Mouse (Mus musculus) testis, adult 2 months (tissue): Measurements from ENCODE around the gene Bdkrb2. TPM values are rescaled to one million over a fixed set of nuclear protein-coding genes. Genes with fewer than 3 reads are reported as not detected.

ENCODE experiments used
- H3K27ac ChIP-seq: fragments of 200-500 bp; 2 replicates; pipeline ENCODE4 v1.5.1; 2012; ENCODE audit warnings: low read depth, low read length; ENCODE audit not compliant: control insufficient read depth, insufficient read depth
- H3K27me3 ChIP-seq: fragments of 200-500 bp; 2 replicates; pipeline ENCODE4 v1.6.1; 2012; ENCODE audit warnings: mild to moderate bottlenecking, low read length, moderate library complexity; ENCODE audit not compliant: control insufficient read depth, insufficient read depth
- H3K36me3 ChIP-seq: fragments of 200-500 bp; 2 replicates; pipeline ENCODE4 v1.6.1; 2012; ENCODE audit warnings: mild to moderate bottlenecking, low read length; ENCODE audit not compliant: control insufficient read depth, insufficient read depth
- H3K4me1 ChIP-seq: fragments of 200-500 bp; 2 replicates; pipeline ENCODE4 v1.6.1; 2012; ENCODE audit warnings: low read length; ENCODE audit not compliant: control insufficient read depth, insufficient read depth
- H3K4me3 ChIP-seq: fragments of 200-500 bp; 2 replicates; pipeline ENCODE4 v1.5.1; 2012; ENCODE audit warnings: low read depth, mild to moderate bottlenecking, low read length, moderate library complexity, mixed read lengths; ENCODE audit not compliant: control insufficient read depth
- CTCF ChIP-seq: fragments of 200-500 bp; IDR thresholded peaks from 2 replicates; pipeline ENCODE4 v1.5.1; 2012; ENCODE audit warnings: low read depth, mild to moderate bottlenecking, inconsistent platforms, low read length, moderate library complexity; ENCODE audit not compliant: control insufficient read depth, insufficient read depth, insufficient replicate concordance
- POLR2A ChIP-seq: fragments of 200-500 bp; IDR thresholded peaks from 2 replicates; pipeline ENCODE4 v1.6.1; 2012; ENCODE audit warnings: low read depth, mild to moderate bottlenecking, inconsistent platforms, low read length, moderate library complexity; ENCODE audit not compliant: control insufficient read depth
- polyA plus RNA-seq: library from polyadenylated mRNA; depleted of rRNA; stranded (reverse); fragments of >200 nt; gene quantifications from 2 replicates; pipeline ENCODE4 v1.2.3, GENCODE M21; 2012

The Bdkrb2 gene
- polyA plus RNA-seq, 1 experiment = 0.62 TPM

DNA sequence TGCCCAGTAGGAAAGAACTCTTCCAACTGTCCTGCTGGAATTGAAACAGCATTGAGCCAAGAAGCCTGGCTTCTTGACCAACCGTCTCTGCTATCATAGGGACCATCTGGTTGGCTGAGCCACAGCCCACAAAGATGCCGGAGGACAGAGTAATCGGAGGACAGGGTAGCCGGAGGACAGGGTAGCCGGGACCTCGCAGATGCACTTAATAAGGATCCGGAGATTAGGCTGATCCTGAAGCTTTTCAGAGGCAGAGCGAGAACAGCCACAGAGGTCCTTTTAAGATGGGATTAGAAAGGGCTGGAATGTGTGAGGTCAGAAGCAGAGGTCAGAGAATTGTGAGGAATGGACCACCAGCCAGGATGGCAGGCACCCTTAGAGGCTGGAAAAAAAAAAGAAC, 42.2 kb downstream of the Bdkrb2 start:
- Histone ChIP-seq H3K27ac (no peak overlapping the region), H3K4me3 (no peak overlapping the region), H3K36me3 (no peaks in the 10 kb centered on the region), H3K4me1 (no peaks in the 10 kb centered on the region), H3K27me3 (no peaks in the 10 kb centered on the region)
- TF ChIP-seq POLR2A (no peak), CTCF (no peak)

DNA sequence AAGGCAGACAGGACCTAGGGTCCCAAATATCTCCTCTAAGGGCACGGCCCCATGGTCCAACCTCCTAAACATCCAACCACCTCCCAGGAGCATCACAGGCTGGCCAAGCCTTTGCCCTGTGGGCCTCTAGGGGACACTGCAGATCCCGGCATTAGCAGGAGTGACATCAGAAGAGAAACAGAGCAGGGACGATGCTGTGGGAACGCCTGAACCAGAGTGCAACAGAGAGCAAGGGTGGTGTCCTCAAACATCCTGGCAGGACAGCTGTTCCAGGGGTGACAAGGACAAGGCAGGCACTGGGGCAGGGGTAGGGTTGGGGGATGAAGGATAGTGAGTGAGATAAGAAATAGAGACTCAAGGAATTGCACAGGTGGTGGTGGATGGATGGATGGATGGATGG, 43.9 kb downstream of the Bdkrb2 start:
- Histone ChIP-seq H3K27ac (no peak overlapping the region), H3K36me3 (no peaks in the 10 kb centered on the region), H3K27me3 (no peaks in the 10 kb centered on the region), H3K4me3 (no peak overlapping the region), H3K4me1 (no peaks in the 10 kb centered on the region)
- TF ChIP-seq POLR2A (no peak), CTCF (no peak)

DNA sequence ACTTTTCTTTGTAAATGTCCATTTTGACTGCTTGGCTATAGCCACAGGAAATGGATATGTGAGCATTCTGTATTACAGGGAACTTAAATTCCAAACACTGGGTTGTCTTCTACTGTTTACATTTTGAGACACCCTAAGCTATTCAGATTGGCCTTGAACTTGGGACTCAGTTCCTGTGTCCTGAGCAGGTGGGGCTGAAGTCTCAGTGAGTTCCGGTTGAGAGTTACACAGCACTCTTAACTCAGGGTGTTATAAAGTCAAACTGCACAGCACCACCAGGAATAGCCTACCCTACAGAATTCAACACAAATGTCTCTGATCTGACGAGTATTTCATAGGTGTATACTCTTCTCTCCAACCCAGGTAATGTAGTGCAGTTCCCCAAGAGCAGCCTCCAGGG, 48.0 kb downstream of the Bdkrb2 start:
- Histone ChIP-seq H3K36me3 (no peaks in the 10 kb centered on the region), H3K27ac (no peak overlapping the region), H3K4me1 (no peaks in the 10 kb centered on the region), H3K4me3 (no peak overlapping the region), H3K27me3 (no peaks in the 10 kb centered on the region)
- TF ChIP-seq POLR2A (no peak), CTCF (no peak)

DNA sequence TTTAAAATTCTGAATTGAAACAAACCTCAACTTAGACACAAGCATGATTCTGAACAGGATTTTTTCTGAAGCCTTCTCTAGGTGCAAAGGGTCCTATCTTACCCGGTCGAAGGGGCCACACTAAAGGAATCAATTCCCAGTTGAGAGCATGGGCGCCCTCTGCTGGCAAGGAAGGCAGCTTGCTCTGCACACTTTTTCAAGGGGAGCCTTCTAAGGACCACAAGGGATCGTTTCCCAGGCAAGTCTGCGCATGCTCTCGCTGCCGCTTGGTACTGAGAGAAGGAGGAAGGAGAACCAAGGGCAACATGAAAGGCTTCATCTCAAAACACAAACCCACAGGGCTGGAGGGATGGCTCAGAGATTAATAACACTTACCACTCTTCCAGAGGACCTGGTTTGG, 48.7 kb downstream of the Bdkrb2 start:
- no peaks in the 10 kb centered on the region for H3K4me1 ChIP-seq
- no peak overlapping the region for H3K4me3 ChIP-seq
- TF ChIP-seq POLR2A (no peak), CTCF (peak; percentile 63; the same call in 1 of the 2 replicates)
- no peak overlapping the region for H3K27ac ChIP-seq
- no peaks in the 10 kb centered on the region for H3K36me3 ChIP-seq
- no peaks in the 10 kb centered on the region for H3K27me3 ChIP-seq

DNA sequence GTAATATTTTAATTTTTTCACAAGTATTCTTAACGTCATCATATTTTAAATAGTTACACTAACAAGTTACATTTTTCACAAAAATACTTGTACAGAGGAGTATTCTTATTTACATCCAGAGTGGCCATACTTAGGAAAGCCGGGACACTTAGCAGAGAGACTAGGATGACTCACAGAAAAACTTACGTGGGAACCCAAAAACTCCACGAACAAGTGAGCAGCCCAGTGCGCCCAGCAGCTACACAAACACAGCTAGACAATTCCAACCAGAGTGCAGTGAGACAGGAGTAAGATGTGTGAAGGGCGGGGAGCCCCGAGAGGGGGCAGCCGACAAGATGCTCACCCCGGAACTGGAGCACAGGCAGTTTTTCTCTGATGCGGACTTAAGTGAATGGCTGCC, 50.5 kb downstream of the Bdkrb2 start:
- Histone ChIP-seq H3K4me1 (no peaks in the 10 kb centered on the region), H3K4me3 (no peak overlapping the region), H3K27me3 (no peaks in the 10 kb centered on the region), H3K36me3 (no peaks in the 10 kb centered on the region; the same call in 1 of the 2 replicates), H3K27ac (no peak overlapping the region)
- TF ChIP-seq CTCF (no peak), POLR2A (no peak)

DNA sequence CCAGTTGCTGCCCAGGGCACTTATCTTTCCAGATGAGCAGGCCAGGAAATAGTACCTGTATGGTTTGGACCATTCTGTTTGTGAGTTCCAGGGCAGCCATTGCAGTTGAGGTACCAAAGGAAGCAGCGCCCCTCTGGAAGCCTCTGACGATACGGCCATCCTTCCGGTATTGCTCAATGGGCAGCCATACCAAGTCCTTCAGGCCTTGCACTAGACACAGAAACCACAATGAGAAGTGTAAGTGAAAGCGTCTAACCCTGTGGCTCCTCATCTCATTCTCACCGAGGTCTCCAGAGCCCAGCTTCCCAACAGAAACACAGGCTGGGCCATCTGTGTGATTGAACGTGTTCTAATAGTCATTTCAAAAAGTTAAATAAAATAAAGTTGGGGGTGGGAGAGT, 59.0 kb downstream of the Bdkrb2 start:
- Histone ChIP-seq H3K4me3 (no peak overlapping the region), H3K27ac (no peak overlapping the region), H3K4me1 (no peaks in the 10 kb centered on the region), H3K27me3 (no peaks in the 10 kb centered on the region), H3K36me3 (peaks cover 7% of the 10 kb centered on the region)
- TF ChIP-seq POLR2A (no peak), CTCF (no peak)

DNA sequence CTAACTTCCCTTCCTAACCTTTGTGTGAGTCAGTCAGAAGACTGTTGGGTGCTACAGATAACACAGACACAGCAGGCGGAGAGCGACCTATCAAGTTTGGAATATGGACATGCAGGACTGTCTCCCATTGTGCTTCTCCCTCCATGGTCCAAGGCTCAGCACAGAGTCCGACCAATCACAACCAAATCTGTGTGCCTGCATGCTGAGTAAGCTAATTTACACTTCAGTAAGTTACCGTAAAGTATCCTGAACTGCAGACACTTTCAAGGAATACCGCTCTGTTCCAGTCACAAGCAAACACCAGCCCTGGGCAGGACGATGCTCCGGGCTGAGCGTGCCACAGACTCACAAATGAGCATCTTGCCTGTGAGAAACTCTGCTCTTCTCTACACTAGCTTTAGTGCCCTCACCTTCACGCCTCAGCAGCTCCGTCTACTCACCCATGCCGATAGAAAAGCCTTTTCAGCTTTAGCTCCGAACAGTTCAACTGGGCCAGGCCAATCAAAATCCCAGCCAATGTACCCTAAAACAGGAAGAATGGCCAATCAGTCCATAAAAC, 60.0 kb downstream of the Bdkrb2 start:
- H3K27ac ChIP-seq = no peak overlapping the region
- peaks cover 7% of the 10 kb centered on the region for H3K36me3 ChIP-seq
- no peaks in the 10 kb centered on the region for H3K4me1 ChIP-seq
- TF ChIP-seq POLR2A (no peak), CTCF (no peak)
- H3K27me3 ChIP-seq = no peaks in the 10 kb centered on the region
- H3K4me3 ChIP-seq = no peak overlapping the region

DNA sequence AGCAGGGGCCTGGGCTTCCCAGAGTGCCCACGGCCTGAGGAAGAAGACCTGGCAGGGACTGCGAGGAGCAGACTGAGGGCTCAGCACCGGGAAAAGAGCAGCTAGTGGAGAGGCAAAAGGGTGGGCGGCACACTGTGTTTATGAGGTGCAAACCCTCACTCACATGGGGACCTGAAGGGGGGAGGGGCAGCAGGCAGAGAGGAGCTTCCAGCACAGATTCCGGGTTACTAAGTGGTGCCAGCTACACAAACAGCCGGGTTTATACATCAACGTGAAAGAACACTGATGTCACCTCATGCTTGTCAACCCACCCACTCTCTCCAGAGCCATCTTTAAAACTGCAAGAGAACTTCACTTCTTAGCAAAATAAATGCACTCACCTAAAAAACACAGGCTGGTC, 62.8 kb downstream of the Bdkrb2 start:
- Histone ChIP-seq H3K36me3 (peaks cover 7% of the 10 kb centered on the region), H3K4me3 (no peak overlapping the region), H3K4me1 (no peaks in the 10 kb centered on the region), H3K27ac (no peak overlapping the region), H3K27me3 (no peaks in the 10 kb centered on the region)
- TF ChIP-seq POLR2A = no peak
